Mouse (Mus musculus) gastrocnemius, adult 2 months (tissue): ENCODE data around the gene Krt82. TPM values are rescaled to one million over a fixed set of nuclear protein-coding genes. Genes with fewer than 3 reads are reported as not detected.

Source experiments
- DNase-seq: peaks from one replicate; pipeline ENCODE4 v3.0.0; 2022
- H3K27ac ChIP-seq: fragments of 200-600 bp; 2 replicates; pipeline ENCODE4 v1.8.1; 2022; ENCODE audit warnings: mild to moderate bottlenecking
- H3K4me3 ChIP-seq: fragments of 200-600 bp; 2 replicates; pipeline ENCODE4 v1.8.1; 2022; ENCODE audit warnings: mild to moderate bottlenecking, moderate library complexity
- CTCF ChIP-seq: fragments of 200-600 bp; IDR thresholded peaks from 2 replicates; pipeline ENCODE4 v1.8.1; 2022; ENCODE audit warnings: antibody characterized with exemption, mild to moderate bottlenecking, moderate library complexity
- intact Hi-C: fragments of 180-260 bp; cut with DNase I; formaldehyde crosslinking; loops from one replicate; pipeline ENCODE4 v1.15.1; 2025
- long read RNA-seq, 2 experiments: library from polyadenylated mRNA; stranded (forward); transcript quantifications; one replicate each; pipeline ENCODE4 v2.0.0; 2021
- total RNA-seq, 2 experiments: library from RNA; stranded (reverse); gene quantifications; 2 replicates each; pipeline ENCODE4 v1.2.3; 2021

Krt82 gene
- total RNA-seq, result not detected
- long read RNA-seq, experiment 1, result 0 reads
- long read RNA-seq, experiment 2, result 0 reads

- Histone ChIP-seq H3K4me3 (no peak within 1 kb of the TSS), H3K27ac (no peak within 1 kb of the TSS)
- no peak for TF ChIP-seq CTCF
- intact Hi-C loops, result no loop called here
- no peak for DNase-seq
Measured at GRCm38 (mm10) chr15:101550567-101550966, at the start of gene Krt82. Krt82 (minus strand) TSS chr15:101550667.

- H3K27ac ChIP-seq, result no peak overlapping the region
- intact Hi-C loops, result no loop called here
Measured at GRCm38 (mm10) chr15:101599123-101599522, 48.7 kb upstream of the Krt82 start.

GRCm38 (mm10) chr15:101588216-101588615 is 37.7 kb upstream of the Krt82 start:
- TF ChIP-seq CTCF, result peak; percentile 19; the same call in 1 of the 2 replicates
- no peak for DNase-seq
- intact Hi-C loops, result no loop called here
- H3K4me3 ChIP-seq, result no peak overlapping the region
- H3K27ac ChIP-seq, result no peak overlapping the region

More at GRCm38 (mm10) chr15:101599123-101599522, 48.7 kb upstream of the Krt82 start:
- DNase-seq, result no peak
- no peak overlapping the region for H3K4me3 ChIP-seq
- TF ChIP-seq CTCF, result no peak

- intact Hi-C loops, result no loop called here
- DNase-seq, result no peak
Measured at GRCm38 (mm10) chr15:101584456-101584855, 34.0 kb upstream of the Krt82 start.

GRCm38 (mm10) chr15:101583211-101583965 is 32.9 kb upstream of the Krt82 start:
- no peak for TF ChIP-seq CTCF
- no peak for DNase-seq
- intact Hi-C loops, result no loop called here
- H3K27ac ChIP-seq, result no peak overlapping the region
- H3K4me3 ChIP-seq, result no peak overlapping the region

More at GRCm38 (mm10) chr15:101584456-101584855, 34.0 kb upstream of the Krt82 start:
- no peak for TF ChIP-seq CTCF
- H3K4me3 ChIP-seq, result no peak overlapping the region
- H3K27ac ChIP-seq, result no peak overlapping the region

GRCm38 (mm10) chr15:101581701-101582100 is 31.2 kb upstream of the Krt82 start:
- no peak for DNase-seq
- TF ChIP-seq CTCF, result no peak
- H3K4me3 ChIP-seq, result no peak overlapping the region
- intact Hi-C loops, result no loop called here
- no peak overlapping the region for H3K27ac ChIP-seq

- Histone ChIP-seq H3K4me3 (no peak overlapping the region), H3K27ac (no peak overlapping the region)
- intact Hi-C loops, result no loop called here
- TF ChIP-seq CTCF, result no peak
- DNase-seq, result no peak
Measured at GRCm38 (mm10) chr15:101575506-101575905, 25.0 kb upstream of the Krt82 start.

GRCm38 (mm10) chr15:101573796-101574345 is 23.4 kb upstream of the Krt82 start, which contains the start of gene Krt75:
Krt75 (minus strand) TSS chr15:101573904.
- DNase-seq, result no peak
- intact Hi-C loops, result no loop called here

GRCm38 (mm10) chr15:101567780-101568179 is 17.3 kb upstream of the Krt82 start:
- intact Hi-C loops, result no loop called here
- no peak overlapping the region for H3K27ac ChIP-seq
- no peak for DNase-seq
- 0 out of 2 replicates have a peak, but pooled peaks have one; percentile 9 for TF ChIP-seq CTCF
- no peak overlapping the region for H3K4me3 ChIP-seq

More at GRCm38 (mm10) chr15:101573796-101574345, 23.4 kb upstream of the Krt82 start, which contains the start of gene Krt75:
- no peak for TF ChIP-seq CTCF
- Histone ChIP-seq H3K27ac (no peak within 1 kb of the TSS), H3K4me3 (no peak within 1 kb of the TSS)

GRCm38 (mm10) chr15:101562850-101563249 is 12.4 kb upstream of the Krt82 start, which contains the start of gene Krt90:
Krt90 (minus strand) TSS chr15:101562950.
- intact Hi-C loops, result no loop called here
- no peak within 1 kb of the TSS for H3K4me3 ChIP-seq

GRCm38 (mm10) chr15:101558034-101558646 is 7.7 kb upstream of the Krt82 start:
- no peak for TF ChIP-seq CTCF

More at GRCm38 (mm10) chr15:101562850-101563249, 12.4 kb upstream of the Krt82 start, which contains the start of gene Krt90:
- H3K27ac ChIP-seq, result no peak within 1 kb of the TSS
- no peak for TF ChIP-seq CTCF
- no peak for DNase-seq

GRCm38 (mm10) chr15:101553169-101553568 is 2.7 kb upstream of the Krt82 start:
- TF ChIP-seq CTCF, result no peak
- Histone ChIP-seq H3K4me3 (no peak overlapping the region), H3K27ac (no peak overlapping the region)
- intact Hi-C loops, result no loop called here
- peak; percentile 31 for DNase-seq

More at GRCm38 (mm10) chr15:101558034-101558646, 7.7 kb upstream of the Krt82 start:
- no peak overlapping the region for H3K4me3 ChIP-seq
- DNase-seq, result no peak
- no peak overlapping the region for H3K27ac ChIP-seq
- intact Hi-C loops, result no loop called here

- no peak for TF ChIP-seq CTCF
- DNase-seq, result no peak
- Histone ChIP-seq H3K27ac (no peak overlapping the region), H3K4me3 (no peak overlapping the region)
- intact Hi-C loops, result no loop called here
Measured at GRCm38 (mm10) chr15:101552188-101552587, 1.7 kb upstream of the Krt82 start.
